Mouse (Mus musculus) cerebellum, postnatal 4 days (tissue): ENCODE measurements at regions not wholly inside any gene's neighbourhood (a gene's known extent, or its start where the extent isn't known, plus 50 kb on each side); places are given as distances from the start of the nearest gene placed in this dataset.

Experiments used
- DNase-seq, 2 experiments: peaks; one replicate each; pipeline ENCODE4 v3.0.0; 2022; ENCODE audit warnings: low spot score in 2 of 2, mixed read lengths in 1 of 2

DNA sequence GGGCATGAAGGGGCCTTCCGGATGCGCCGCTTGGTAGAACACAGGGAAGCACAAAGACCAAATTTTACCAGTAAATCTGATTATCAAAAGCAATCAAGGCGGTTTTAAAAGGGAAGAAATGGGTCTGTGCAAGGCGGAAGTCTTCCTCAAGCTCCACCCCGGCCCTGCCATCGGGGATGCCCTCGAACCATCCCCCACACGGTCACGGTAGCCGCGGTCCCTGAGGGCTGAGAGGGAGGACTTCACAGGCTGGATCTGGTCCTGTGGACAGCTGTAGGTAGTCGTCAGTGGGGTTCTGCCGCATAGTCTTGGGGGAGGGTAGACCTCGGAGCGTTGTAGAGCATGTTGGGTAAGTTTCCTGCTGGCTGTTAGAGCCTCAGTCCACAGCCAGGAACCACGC, 104.9 kb downstream of the Tpra1 start:
- DNase-seq: no peak

DNA sequence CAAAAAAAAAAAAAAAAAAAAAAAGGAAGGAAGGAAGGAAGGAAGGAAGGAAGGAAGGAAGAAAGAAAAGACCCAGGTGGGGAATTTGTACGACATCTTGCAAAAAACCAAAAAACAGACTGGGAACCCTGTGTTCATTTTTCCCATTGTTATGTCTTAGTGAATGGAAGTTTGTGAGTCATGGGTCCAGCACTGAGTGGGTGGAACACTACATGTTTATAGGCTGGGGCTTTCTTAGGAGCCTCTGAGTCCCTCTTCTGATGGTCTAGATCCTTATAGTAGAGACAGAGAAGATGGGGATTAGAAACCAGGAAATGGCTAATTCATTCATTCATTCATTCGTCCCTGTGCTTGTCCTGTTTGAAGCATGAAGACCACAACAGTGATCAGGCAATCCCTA, 105.5 kb downstream of the Tpra1 start:
- no peak for DNase-seq

DNA sequence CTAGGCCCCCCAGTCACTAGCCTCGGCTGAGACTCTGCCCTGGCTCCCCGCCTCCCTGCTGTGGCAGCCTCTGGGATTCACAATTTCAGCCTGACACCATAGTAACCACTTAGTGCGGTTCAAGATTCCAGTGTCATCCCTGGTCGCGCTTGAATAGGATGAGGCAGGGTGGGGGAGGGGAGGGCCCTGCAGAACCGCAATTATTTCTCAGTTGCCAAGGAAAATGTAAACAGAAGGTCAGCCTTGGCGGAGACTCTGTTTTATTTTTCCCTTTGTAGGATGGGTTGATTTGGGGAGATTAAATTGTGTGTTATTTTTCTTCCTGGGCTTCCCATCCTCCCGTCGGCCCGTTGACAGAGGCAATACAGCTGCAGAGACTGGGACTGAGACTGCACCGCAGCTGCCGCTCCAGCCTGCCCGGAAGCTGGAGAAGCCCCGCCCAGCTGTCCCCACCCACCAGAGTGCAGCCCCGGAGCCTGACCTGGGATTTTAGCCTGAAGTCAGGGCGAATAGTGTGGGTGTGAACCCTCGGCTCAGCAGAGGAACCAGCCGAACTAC, 106.6 kb downstream of the Tpra1 start:
- no peak for DNase-seq

DNA sequence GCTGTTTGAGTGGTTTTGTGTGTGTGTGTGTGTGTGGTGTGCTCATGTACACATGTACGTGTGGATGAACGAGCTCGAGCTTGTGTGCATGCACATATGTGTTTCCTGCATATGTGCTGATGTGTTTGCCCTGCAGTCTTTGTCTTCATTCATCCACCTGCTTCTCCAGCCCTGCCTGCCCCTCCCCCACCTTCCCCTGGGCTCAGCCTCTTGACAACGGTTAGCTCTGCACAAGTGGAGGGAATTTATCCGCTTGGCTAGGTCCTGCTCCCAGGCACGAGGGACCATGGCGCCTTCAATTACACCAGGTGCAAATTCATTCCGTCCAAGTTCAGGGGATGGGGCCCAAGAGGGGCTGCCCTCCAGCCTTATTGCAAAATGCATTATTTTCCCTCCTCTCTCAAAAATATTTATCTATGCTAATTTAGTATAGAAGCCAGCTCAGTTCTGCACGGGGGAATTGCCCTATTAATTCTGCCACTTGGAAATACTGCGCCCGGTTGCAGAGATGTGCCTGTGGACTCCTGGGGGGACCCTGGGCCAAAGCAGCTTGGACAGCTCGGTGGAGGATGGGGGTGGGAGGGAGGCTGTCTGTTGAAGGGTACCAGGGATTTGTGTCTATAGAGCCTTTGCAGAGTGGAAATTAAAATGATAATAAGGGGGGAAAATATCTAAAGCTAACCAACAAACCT, 111.1 kb downstream of the Tpra1 start:
- peak in 1 of 2 experiments; percentile 72 for DNase-seq

DNA sequence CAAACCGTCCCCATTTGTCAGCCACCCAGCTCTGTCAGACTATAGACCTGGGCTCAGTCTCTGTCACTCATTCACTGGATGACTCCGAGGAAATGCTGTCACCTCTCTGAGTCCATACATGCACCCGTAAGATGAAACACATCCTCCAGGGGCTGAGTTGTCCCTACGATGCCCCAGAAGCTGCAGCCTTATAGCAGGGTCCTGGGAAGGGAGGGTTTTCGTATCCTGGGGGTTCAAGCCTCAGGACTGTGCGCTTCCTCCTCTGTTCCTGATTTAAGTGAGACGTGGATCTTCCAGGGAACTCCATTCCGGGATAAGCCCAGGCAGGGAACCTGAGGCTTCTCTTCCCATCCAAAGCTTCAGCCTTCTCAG, 111.6 kb downstream of the Tpra1 start:
- no peak for DNase-seq

DNA sequence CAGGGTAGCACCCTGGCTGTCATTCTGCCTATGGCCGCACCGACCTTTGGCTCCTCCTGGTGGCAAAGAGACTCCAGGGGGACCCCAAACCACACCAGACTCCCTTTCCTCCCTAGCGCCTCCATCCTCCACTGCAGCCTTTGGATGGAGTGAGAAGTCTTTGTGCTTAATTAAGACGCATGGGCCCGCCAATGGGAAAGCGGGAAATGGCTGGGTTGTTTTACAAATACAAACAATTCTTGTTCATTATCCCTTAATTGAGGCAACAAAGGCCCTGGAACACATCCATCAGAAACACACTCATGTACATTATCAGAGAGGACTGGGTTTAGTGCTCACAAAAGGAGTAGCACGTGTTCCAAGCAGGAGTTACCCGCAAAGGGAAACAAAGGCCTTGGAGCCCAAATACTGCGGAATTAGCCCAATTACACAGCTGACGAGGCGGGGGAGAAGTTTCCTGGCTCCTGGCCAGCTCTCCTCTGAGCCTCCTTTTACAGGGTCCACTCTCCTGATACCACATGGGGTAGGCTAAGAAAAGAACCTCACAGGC, 122.1 kb downstream of the Tpra1 start:
- no peak for DNase-seq

DNA sequence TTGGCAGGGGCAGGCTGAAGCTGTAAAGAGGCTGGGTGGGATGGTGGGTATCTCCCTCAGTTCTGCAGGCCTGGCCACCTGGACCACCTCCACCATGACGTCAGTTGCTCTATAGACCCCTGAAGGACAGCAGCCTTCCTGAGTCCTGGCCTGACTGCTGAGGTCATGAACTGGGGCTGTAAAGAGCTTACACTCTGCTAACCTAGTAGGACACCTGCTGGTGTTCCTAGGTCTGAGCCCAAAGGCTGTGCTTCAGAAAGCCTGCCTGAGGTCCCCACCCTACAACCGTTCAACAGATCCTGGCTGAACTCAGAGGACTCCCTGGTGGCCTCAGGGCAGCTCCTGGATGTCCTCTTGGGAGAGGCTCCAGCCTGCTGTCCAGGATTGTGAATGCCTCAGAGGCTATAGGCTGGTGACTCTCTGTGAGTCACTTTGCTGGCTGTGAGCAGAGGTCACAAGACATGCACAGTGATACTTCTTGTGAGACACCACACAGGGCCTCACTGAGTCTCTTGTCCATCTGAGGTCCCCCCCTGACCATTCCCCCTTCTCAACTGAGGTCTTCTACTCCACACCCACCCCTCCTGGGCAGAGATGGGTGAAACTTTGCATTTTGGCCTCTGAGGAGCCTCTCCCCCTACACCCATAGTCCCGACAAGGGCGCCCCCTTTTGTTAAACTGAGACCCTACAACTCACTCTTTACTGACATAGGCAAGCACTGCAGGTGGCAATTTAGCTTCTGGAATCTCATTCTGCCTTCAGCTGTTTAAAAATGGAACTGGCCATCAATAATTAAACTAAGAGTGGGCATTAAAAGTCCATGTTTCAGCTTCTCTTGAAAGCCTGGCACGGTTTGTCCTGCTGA, 131.6 kb downstream of the Tpra1 start:
- no peak for DNase-seq

DNA sequence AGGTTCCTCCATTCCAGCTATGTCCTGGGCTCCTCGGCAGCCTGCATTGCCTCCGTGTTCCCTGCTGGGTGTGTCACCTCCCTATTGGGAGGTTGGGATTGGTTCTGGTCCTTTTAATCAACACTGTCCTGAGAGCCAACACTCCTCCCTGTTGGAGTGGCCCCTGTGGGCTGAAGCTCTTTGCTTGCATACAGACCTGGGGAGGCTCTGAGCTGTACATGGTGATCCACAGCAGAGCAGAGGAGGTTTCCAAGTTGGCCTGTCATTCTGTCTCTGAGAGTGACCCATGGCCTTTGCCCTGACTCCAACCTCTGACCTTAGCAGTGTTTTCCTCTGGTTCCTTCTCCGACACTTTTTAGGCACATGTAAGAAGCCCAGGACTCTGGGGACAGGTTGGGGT, 132.4 kb downstream of the Tpra1 start:
- DNase-seq: no peak

DNA sequence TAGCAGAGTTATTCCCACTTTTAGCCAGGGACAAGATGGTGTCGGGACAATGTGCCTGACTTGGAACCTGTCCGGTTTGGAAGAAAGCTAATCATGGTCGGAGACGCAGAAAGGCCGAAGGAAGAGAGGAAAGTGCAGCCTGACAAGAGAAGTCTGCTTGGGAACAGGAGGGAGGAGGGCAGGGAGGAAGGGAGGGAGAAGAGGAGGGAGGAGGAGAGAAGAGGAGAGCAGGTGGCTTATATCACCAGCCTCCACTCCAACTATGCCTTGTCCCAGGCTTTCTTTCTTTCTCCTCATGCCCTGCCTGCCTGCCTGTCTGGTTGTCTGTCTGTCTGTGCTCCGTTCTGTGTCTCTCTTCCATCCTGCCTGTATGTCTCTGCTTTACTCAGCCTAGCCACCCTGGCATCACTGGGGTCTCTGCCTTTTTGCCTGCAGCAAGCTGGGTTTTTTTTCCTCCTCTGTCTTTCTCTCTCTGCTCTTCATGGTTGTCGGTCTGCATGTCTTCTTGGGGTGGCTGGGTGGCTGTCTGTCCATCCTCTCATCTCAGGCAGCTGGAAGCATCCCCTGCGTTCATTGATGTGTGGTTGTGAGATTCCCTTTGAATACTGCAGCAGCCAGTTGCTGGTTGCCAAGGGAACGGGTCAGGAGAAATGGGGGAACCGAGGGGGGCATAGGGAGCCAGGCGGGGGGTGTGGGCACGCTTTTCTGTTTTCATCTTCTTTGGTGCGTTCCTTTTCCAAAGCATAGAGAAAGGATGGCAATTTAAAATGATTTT, 133.2 kb downstream of the Tpra1 start:
- peak in 1 of 2 experiments; percentile 22 for DNase-seq

DNA sequence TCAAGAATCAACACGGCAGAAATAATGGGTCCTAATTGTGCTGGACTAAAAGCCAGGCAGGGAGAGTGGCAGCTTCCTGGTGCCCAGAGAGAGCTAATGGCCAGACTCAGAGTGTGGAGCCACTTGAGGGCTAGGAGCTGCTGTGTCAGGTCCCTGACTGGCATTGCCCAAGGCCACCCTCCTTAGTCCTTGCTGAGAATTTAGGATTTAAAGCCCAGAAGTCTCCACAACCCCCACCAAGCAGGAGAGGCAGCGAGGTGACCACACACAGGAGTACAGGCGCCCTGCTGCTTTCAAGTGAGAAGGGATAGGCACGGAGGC, 133.7 kb downstream of the Tpra1 start:
- no peak for DNase-seq

DNA sequence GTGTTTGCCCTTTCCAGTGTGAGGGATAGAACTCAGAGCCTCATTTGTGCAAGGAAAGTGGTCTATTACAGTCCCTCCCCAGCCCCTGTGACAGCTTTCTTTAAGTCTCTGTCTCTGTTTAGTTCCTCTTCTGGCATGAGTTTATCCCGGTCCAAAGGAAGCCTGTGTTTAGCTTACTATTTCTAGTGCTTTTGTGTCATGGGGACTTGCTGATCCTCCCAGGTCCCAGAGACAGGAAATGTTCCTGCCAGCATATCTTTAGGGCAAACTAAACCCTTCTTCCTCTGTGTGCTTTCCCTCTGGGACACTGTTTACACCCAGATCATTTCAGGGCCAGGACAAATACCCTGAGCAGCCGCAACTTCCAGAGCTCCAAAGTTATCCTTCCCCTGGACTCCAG, 135.3 kb downstream of the Tpra1 start:
- no peak for DNase-seq

DNA sequence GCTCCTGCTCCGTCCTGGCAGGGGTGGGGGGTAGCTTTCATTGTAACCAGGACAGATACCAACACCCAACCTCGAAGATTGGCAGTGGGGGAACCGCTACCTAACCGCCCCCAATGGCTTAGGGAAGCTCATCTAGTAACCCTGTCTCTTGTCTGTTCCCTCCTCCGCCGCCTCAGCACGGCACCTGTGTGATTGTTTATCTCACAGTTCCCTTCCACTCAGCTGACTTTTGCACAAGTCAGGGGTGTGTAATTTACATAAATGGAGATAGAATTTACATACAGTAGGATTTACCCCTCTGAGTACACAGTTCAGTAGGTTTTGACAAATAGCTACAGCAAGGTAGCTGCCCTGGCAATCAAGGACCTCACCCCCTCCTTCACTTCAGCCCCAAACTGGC, 135.8 kb downstream of the Tpra1 start:
- DNase-seq: no peak

DNA sequence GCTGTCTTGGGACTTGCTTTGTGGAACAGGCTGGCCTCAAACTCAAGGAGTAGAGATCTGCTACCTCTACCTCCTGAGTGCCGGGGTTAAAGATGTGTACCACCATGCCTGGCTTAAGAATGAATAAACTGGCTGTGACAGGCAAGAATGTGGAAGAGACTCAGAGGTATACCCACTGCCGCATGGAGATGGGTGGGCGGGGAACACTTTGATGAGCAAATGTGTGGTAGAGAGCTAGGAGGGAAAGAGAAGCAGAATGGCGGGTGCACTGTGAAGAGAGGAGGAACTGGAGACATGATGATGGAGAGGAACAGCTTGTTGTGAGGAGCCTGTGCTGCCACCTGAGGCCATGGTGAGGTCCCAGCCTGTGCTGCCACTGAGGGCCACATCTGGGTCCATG, 138.9 kb downstream of the Tpra1 start:
- DNase-seq: no peak

DNA sequence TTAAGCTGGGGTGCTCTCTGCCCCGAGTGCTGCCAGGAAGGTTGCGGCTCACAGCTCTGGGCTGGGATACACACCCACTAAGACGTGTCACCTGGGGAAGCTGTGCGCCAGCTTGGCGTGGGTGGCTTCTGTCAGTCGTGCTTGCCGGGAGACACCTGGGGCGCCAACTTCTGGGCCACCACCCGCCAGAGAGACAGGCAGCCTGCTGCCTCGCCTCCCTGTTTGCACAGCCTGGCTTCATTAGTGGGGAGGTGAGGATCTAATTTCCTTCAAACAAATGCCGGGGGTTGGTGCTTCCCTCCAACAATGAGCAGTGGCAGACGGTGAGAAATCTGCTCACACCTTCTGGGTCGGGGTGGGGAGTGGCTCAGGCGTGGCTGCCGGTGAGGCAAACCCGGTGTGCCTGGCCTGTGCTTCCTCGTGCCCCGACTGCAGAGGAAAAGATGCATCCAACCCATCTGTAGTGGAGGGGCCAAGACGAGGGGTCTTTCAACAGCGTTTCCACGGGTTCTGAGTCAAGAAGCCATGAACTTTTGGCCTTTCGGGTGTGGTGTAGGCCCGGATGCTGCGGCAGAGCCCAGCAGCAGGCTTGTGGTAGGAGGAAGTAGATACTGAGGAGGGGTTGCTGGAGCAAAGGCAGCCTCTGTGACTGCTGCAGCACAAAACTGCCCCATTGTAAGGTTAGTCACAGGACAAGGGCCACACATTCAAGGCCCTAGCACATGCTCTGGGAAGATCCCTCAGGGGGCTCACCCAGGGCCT, 140.6 kb downstream of the Tpra1 start:
- DNase-seq: no peak

DNA sequence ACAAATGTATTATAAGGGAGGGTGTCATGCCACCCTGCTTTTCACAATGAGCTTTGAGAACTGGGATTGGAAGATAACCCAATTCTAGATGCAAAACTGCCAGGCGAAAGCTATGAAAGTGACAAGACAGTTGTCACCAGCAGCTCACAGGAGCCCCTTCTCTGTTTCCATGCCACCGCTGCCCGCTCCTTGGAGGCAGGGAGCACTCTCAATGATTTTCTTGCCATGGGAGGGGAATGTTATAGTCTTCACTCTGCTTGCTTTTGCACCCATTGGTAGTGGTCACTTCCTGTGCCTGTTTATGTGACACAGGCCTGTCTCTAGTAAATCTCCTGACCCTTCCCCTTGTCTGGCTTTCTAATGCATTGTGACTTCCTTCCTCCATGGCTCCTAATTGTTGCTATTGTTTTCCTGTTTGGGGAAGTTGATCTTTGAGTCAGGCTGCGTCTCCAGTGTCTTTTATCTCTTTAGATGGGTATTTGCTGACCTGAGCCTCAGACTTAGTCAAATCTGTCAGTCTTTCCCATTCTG, 143.4 kb downstream of the Tpra1 start:
- DNase-seq: no peak

DNA sequence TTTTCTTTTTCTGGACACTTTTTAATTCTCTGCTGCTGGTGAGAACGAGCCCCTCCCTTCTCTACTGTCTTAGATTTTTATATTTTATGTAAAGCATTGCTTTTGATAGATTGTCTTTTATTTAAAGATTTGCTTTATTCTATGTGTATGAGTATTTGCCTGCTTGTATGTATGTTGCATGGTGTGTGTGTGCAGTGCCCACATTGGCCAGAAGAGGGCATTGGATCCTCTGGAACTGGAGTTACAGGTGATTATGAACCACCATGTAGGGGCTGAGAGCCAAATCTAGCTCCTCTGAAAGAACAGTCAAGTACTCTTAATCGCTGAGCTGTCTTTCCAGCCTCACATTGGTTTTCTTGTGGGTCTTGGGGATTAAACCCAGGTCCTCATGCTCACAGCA, 144.4 kb downstream of the Tpra1 start:
- no peak for DNase-seq

DNA sequence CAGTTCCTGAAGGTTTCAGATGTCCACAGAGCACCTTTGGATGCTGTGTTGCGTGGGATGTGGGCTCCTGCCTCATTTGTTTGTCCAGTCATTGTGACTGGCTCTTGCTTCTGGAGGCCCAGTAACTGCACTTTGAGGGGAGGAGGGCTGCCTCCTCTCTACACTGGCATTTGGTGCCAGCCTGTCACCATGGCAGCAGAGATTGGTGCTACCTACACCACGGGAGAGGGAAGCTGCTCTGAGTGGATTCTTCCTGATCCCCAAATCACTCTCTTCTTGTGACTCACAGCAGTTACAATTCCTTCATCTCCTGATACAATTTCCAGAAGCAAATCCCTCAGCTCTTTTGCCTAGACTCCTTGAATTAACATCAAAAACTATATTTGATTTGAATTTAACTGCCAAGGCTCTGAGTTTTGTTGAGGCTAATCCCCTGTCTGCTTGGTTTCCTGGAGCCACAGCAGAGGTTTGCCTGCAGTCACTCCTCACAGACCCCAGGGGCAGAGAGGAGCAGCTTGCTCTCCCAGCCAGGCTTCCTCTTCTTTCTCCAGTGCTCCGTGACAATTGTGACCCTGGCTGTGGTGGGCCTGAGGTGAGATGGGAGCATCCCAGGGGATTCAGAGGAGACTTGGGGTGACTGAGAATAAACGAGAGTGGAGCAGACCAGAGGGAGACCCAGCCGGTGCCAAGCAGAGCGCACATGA, 145.7 kb downstream of the Tpra1 start:
- DNase-seq: no peak

DNA sequence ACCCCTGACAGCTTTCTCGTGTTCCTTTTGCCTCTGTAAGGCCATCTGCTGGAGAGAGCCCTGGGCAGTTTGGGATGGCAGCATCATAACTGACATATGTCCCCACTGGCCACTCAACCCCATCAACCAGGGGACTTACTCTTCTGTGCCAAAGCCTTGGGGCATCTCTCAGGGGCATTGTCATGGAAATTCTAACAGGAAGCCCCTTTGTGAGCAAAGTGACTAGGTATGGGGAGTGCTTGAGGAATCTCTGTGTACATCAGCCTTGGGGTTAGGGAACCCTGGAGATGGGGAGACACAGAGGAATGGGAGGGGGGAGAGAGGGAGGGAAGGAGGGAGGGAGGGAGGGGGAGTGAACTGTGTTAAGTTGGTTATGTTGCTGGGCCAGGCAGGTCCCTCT, 147.2 kb downstream of the Tpra1 start:
- DNase-seq: no peak

DNA sequence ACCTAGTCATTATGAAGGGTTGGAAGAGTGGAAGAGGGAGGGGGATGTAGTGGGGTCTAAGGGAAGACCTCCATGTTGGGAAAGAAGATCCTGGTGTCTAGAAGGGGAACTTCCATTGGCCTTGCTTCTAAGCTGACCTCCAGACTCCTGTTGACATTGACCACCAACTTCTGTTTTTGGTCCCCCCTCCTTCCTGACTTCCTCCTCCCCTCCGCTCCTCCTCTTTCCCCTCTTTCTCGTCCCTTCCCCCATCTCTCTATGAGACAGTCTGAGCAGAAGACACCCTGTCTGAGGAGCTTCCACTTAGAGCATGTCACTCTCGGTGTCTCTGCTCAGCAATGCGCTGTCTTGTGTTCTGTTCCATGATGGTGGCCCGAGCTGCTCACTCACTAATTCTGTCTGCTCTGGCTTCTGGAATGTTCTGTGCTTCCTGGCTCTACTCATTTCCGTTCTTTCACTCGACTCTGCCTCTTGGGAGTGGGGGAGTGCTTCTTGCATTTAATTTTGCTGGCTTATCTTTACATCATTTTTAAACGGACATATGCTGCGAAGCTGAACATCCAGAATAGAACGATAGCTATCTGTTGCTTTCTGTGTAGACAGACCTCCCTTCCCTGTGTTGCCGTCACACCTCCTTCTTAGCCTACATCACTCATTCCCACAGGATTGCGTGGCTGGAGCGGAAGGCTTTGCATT, 148.7 kb downstream of the Tpra1 start:
- DNase-seq: no peak
